8 mouse cellular contexts compared by ENCODE assay signal in genomic region chr10:42637183-42637788, GRCm38 (mm10). TPM values are rescaled to one million over a fixed set of nuclear protein-coding genes. Genes with fewer than 3 reads are reported as not detected.
DNase-seq lines count a peak whose midpoint lies in the region; ATAC-seq and TF ChIP-seq lines count a peak whose summit lies in the region.

No protein-coding gene starts in this region.

- H3K4me2 ChIP-seq in intestine, embryonic 14.5 days (ENCODE audit: low read length), result peak overlapping the region; percentile 6; the same call in 1 of the 2 replicates
- no peak overlapping the region for H3K4me2 ChIP-seq in limb, embryonic 14.5 days (replicated peaks; ENCODE audit: low read depth, low read length, severe bottlenecking)
- no peak overlapping the region for H3K4me2 ChIP-seq in midbrain, embryonic 15.5 days

- H3K27me3 ChIP-seq in intestine, embryonic 14.5 days (replicated peaks; ENCODE audit: control insufficient read depth, insufficient read depth, low read length), result peaks cover 59% of the 10 kb centered on the region
- peaks cover 55% of the 10 kb centered on the region for H3K27me3 ChIP-seq in limb, embryonic 14.5 days (ENCODE audit: control insufficient read depth, insufficient read depth, low read length)
- peaks cover 36% of the 10 kb centered on the region for H3K27me3 ChIP-seq in midbrain, embryonic 15.5 days (replicated peaks)

- ATAC-seq in intestine, embryonic 14.5 days (replicated peaks; ENCODE audit: low FRiP score, low TSS enrichment, low read depth), result no peak
- no peak for ATAC-seq in limb, embryonic 14.5 days (ENCODE audit: low FRiP score, low read depth)
- ATAC-seq in midbrain, embryonic 15.5 days (replicated peaks), result peak; percentile 59

- 6% methylated on average over 18 of the region's 18 CpGs for WGBS in intestine, embryonic 14.5 days
- 5% methylated on average over 18 of the region's 18 CpGs for WGBS in limb, embryonic 14.5 days
- WGBS in midbrain, embryonic 15.5 days, result 5% methylated on average over 18 of the region's 18 CpGs

- DNase-seq in 3134 (ENCODE audit: extremely low read depth, insufficient read length, low spot score), result peak; percentile 49
- peak; percentile 86 for DNase-seq in ES-CJ7 (ENCODE audit: low read depth, low spot score)
- DNase-seq in cerebellum, adult 9-10 months, result peak; percentile 78
- peak; percentile 88 for DNase-seq in forelimb bud, embryonic 11.5 days (ENCODE audit: low read depth, low spot score)
- DNase-seq in intestine, embryonic 14.5 days (ENCODE audit: low spot score), result peak; percentile 89
- DNase-seq in limb, embryonic 14.5 days (ENCODE audit: low spot score), result peak; percentile 64
- peak; percentile 82 for DNase-seq in thymus, postnatal 0 days (ENCODE audit: low spot score)

- no peak overlapping the region for H3K27ac ChIP-seq in intestine, embryonic 14.5 days (ENCODE audit: low read depth)
- H3K27ac ChIP-seq in limb, embryonic 14.5 days (replicated peaks; ENCODE audit: low read depth, low read length), result no peak overlapping the region
- no peak overlapping the region for H3K27ac ChIP-seq in midbrain, embryonic 15.5 days

- peak overlapping the region; percentile 1; the same call in 1 of the 2 replicates for H3K4me3 ChIP-seq in intestine, embryonic 14.5 days (ENCODE audit: low read depth, low read length)
- H3K4me3 ChIP-seq in limb, embryonic 14.5 days (replicated peaks; ENCODE audit: low read length), result no peak overlapping the region
- H3K4me3 ChIP-seq in midbrain, embryonic 15.5 days, result no peak overlapping the region

- no peaks in the 10 kb centered on the region for H3K36me3 ChIP-seq in intestine, embryonic 14.5 days (ENCODE audit: control insufficient read depth, insufficient read depth, low read length)
- H3K36me3 ChIP-seq in limb, embryonic 14.5 days (ENCODE audit: control insufficient read depth, insufficient read depth, low read length), result no peaks in the 10 kb centered on the region
- no peaks in the 10 kb centered on the region for H3K36me3 ChIP-seq in midbrain, embryonic 15.5 days (replicated peaks)

- H3K4me1 ChIP-seq in intestine, embryonic 14.5 days (replicated peaks; ENCODE audit: control insufficient read depth, insufficient read depth, low read length), result peaks cover 13% of the 10 kb centered on the region
- H3K4me1 ChIP-seq in limb, embryonic 14.5 days (ENCODE audit: control insufficient read depth, insufficient read depth, low read length), result peaks cover 9% of the 10 kb centered on the region; the same call in 1 of the 2 replicates
- H3K4me1 ChIP-seq in midbrain, embryonic 15.5 days, result peaks cover 40% of the 10 kb centered on the region

- no peak for TF ChIP-seq POLR2A in limb, embryonic 14.5 days (IDR thresholded peaks at IDR 0.05; ENCODE audit: borderline replicate concordance, extremely low read depth, insufficient read depth, insufficient read length)

- H3K9me3 ChIP-seq in intestine, embryonic 14.5 days (ENCODE audit: control insufficient read depth, low read length), result no peaks in the 10 kb centered on the region
- H3K9me3 ChIP-seq in limb, embryonic 14.5 days (ENCODE audit: control insufficient read depth, low read length), result no peaks in the 10 kb centered on the region
- no peaks in the 10 kb centered on the region for H3K9me3 ChIP-seq in midbrain, embryonic 15.5 days

- no peak overlapping the region for H3K9ac ChIP-seq in intestine, embryonic 14.5 days (ENCODE audit: low read length)
- H3K9ac ChIP-seq in limb, embryonic 14.5 days (ENCODE audit: low read depth, low read length, severe bottlenecking), result no peak overlapping the region
- no peak overlapping the region for H3K9ac ChIP-seq in midbrain, embryonic 15.5 days

RNA-seq across cellular contexts. Expression of gene Ostm1, which starts 53.7 kb away (rescaled TPM):
- polyA plus RNA-seq in intestine, embryonic 14.5 days (2014; fragmentation: Nextera tagmentation; extraction: Ambion mirVana), result 13.0 and 13.7 TPM in 2 replicates
- polyA plus RNA-seq in limb, embryonic 14.5 days (2012; rRNA removed), result 6.9 and 7.9 TPM in 2 replicates
- 12.0 and 12.1 TPM in 2 replicates for polyA plus RNA-seq in limb, embryonic 14.5 days (2014; fragmentation: Nextera tagmentation; extraction: Ambion mirVana)
- polyA plus RNA-seq in midbrain, embryonic 15.5 days (2015; fragmentation: Nextera tagmentation; extraction: Ambion mirVana), result 37.2 and 39.7 TPM in 2 replicates
- polyA plus RNA-seq in thymus, postnatal 0 days (2015; fragmentation: Nextera tagmentation; extraction: Ambion mirVana), result 95.3 and 102 TPM in 2 replicates

RNA-seq across cellular contexts. Expression of gene Nr2e1, which starts 53.9 kb away (rescaled TPM):
- not detected in 2 replicates for polyA plus RNA-seq in intestine, embryonic 14.5 days (2014; fragmentation: Nextera tagmentation; extraction: Ambion mirVana)
- polyA plus RNA-seq in limb, embryonic 14.5 days (2012; rRNA removed), result 0.01 and 0.15 TPM in 2 replicates
- not detected in 2 replicates for polyA plus RNA-seq in limb, embryonic 14.5 days (2014; fragmentation: Nextera tagmentation; extraction: Ambion mirVana)
- 5.3 and 6.5 TPM in 2 replicates for polyA plus RNA-seq in midbrain, embryonic 15.5 days (2015; fragmentation: Nextera tagmentation; extraction: Ambion mirVana)
- 0.10 TPM in 1 of 2 replicates, not detected in the other for polyA plus RNA-seq in thymus, postnatal 0 days (2015; fragmentation: Nextera tagmentation; extraction: Ambion mirVana)
